Mouse (Mus musculus) liver, embryonic 14.5 days (tissue): Measurements from ENCODE around the gene Rps6kc1.

Experiments
- CTCF ChIP-seq: IDR thresholded peaks from 2 replicates; pipeline ENCODE4 v1.5.1; 2016; ENCODE audit warnings: antibody characterized with exemption, low read depth, control low read depth
- EP300 ChIP-seq: IDR thresholded peaks from 2 replicates; pipeline ENCODE4 v1.6.1; 2016; ENCODE audit warnings: antibody characterized with exemption, low read depth

DNA sequence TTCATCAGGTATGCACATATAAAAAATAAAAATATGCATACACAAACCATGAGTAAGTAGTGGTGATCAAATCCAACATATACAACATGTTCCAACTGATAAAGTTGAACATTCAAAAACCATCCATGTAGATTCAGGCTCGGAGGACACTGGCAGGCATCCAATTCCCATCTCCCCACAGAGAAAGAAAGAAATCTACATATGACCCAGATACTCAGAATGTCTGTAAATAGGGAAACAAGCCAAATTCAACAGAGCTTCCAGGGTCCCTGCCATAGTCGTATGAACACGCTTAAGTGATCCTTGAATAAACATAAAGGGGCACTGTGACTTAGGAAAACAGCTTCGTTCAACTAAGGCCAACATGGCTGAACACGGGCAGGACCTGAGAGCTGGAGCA, 49.9 kb downstream of the Rps6kc1 start:
- no peak for TF ChIP-seq CTCF
- no peak for TF ChIP-seq EP300
